23 mouse cellular contexts compared by ENCODE assay signal in genomic region chr15:88385943-88386342, GRCm38 (mm10).
DNase-seq lines count a peak whose midpoint lies in the region; ATAC-seq lines count a peak whose summit lies in the region.
"Had no signal": no experiment of that assay in that cellular context is flagged by ENCODE, and none has a peak within 500 bp of the region (broad histone marks: within the 10 kb centered on the region; RNA-seq: fewer than 3 reads in every experiment).

No protein-coding gene starts in this region.

- ATAC-seq in forebrain, embryonic 11.5 days (replicated peaks; ENCODE audit: low FRiP score), result peak; percentile 71; the same call in 1 of the 2 replicates
- no peak for ATAC-seq in forebrain, embryonic 16.5 days
- peak; percentile 61; the same call in 1 of the 2 replicates for ATAC-seq in neural tube, embryonic 12.5 days (ENCODE audit: low FRiP score, low read depth)
- ATAC-seq: activated CD4-positive, CD25-positive, alpha-beta regulatory T cell, adult 4 months; CD4-positive, CD25-positive, alpha-beta regulatory T cell, adult 4 months; forebrain, embryonic 15.5 days; Patski had no signal

- no peak overlapping the region for H3K4me2 ChIP-seq in forebrain, embryonic 11.5 days (ENCODE audit: low read depth, low read length, severe bottlenecking)
- no peak overlapping the region for H3K4me2 ChIP-seq in forebrain, embryonic 16.5 days (ENCODE audit: low read length)
- H3K4me2 ChIP-seq in neural tube, embryonic 12.5 days (replicated peaks), result no peak overlapping the region
- H3K4me2 ChIP-seq: embryonic facial prominence, embryonic 13.5 days; embryonic facial prominence, embryonic 15.5 days; forebrain, embryonic 15.5 days had no signal

- peaks cover 2% of the 10 kb centered on the region; the same call in 1 of the 2 replicates for H3K27me3 ChIP-seq in forebrain, embryonic 11.5 days (ENCODE audit: control insufficient read depth, insufficient read depth, low read length)
- H3K27me3 ChIP-seq in forebrain, embryonic 16.5 days (replicated peaks; ENCODE audit: control insufficient read depth, insufficient read depth, low read length), result no peaks in the 10 kb centered on the region
- H3K27me3 ChIP-seq in neural tube, embryonic 12.5 days (replicated peaks), result no peaks in the 10 kb centered on the region
- H3K27me3 ChIP-seq: CH12.LX; embryonic facial prominence, embryonic 15.5 days; forebrain, embryonic 15.5 days; Patski had no signal

- no peak overlapping the region for H3K27ac ChIP-seq in forebrain, embryonic 11.5 days (ENCODE audit: low read depth, low read length)
- H3K27ac ChIP-seq in forebrain, embryonic 16.5 days (ENCODE audit: low read length), result no peak overlapping the region
- no peak overlapping the region for H3K27ac ChIP-seq in neural tube, embryonic 12.5 days
- H3K27ac ChIP-seq: embryonic facial prominence, embryonic 13.5 days; embryonic facial prominence, embryonic 15.5 days; forebrain, embryonic 10.5 days; forebrain, embryonic 15.5 days had no signal

- H3K4me1 ChIP-seq in forebrain, embryonic 11.5 days (replicated peaks; ENCODE audit: control insufficient read depth, insufficient read depth, low read length), result peaks cover 2% of the 10 kb centered on the region; the same call in 1 of the 2 replicates
- H3K4me1 ChIP-seq in forebrain, embryonic 16.5 days (replicated peaks; ENCODE audit: control insufficient read depth, insufficient read depth, low read length), result peaks cover 15% of the 10 kb centered on the region
- H3K4me1 ChIP-seq in neural tube, embryonic 12.5 days, result peaks cover 7% of the 10 kb centered on the region; the same call in 1 of the 2 replicates
- H3K4me1 ChIP-seq: embryonic facial prominence, embryonic 13.5 days; embryonic facial prominence, embryonic 15.5 days had no signal

- no peaks in the 10 kb centered on the region for H3K36me3 ChIP-seq in forebrain, embryonic 11.5 days (ENCODE audit: control insufficient read depth, insufficient read depth, low read length)
- H3K36me3 ChIP-seq in forebrain, embryonic 16.5 days (ENCODE audit: control insufficient read depth, insufficient read depth), result no peaks in the 10 kb centered on the region
- H3K36me3 ChIP-seq in neural tube, embryonic 12.5 days, result no peaks in the 10 kb centered on the region
- H3K36me3 ChIP-seq: embryonic facial prominence, embryonic 13.5 days; embryonic facial prominence, embryonic 15.5 days; forebrain, embryonic 10.5 days; forebrain, embryonic 15.5 days; G1E had no signal

- no peaks in the 10 kb centered on the region for H3K9me3 ChIP-seq in forebrain, embryonic 11.5 days (ENCODE audit: control insufficient read depth, low read length)
- H3K9me3 ChIP-seq in forebrain, embryonic 16.5 days (ENCODE audit: control insufficient read depth, low read length), result no peaks in the 10 kb centered on the region
- no peaks in the 10 kb centered on the region for H3K9me3 ChIP-seq in neural tube, embryonic 12.5 days
- H3K9me3 ChIP-seq: embryonic facial prominence, embryonic 13.5 days; embryonic facial prominence, embryonic 15.5 days; forebrain, embryonic 15.5 days had no signal

- no peak overlapping the region for H3K4me3 ChIP-seq in forebrain, embryonic 11.5 days (ENCODE audit: low read depth, low read length)
- H3K4me3 ChIP-seq in forebrain, embryonic 16.5 days (replicated peaks; ENCODE audit: low read length), result no peak overlapping the region
- H3K4me3 ChIP-seq in neural tube, embryonic 12.5 days, result no peak overlapping the region
- H3K4me3 ChIP-seq: embryonic facial prominence, embryonic 13.5 days; embryonic facial prominence, embryonic 15.5 days; erythroblast, embryonic 14.5 days; forebrain, embryonic 10.5 days; forebrain, embryonic 15.5 days had no signal

- H3K9ac ChIP-seq in forebrain, embryonic 11.5 days (ENCODE audit: low read length), result no peak overlapping the region
- no peak overlapping the region for H3K9ac ChIP-seq in forebrain, embryonic 16.5 days (replicated peaks; ENCODE audit: low read depth, low read length)
- H3K9ac ChIP-seq in neural tube, embryonic 12.5 days, result no peak overlapping the region
- H3K9ac ChIP-seq: embryonic facial prominence, embryonic 13.5 days; embryonic facial prominence, embryonic 15.5 days; forebrain, embryonic 15.5 days had no signal

- 70% methylated on average over 2 of the region's 2 CpGs for WGBS in forebrain, embryonic 11.5 days
- 38% methylated on average over 2 of the region's 2 CpGs for WGBS in forebrain, embryonic 16.5 days
- WGBS in neural tube, embryonic 12.5 days, result 50% methylated on average over 2 of the region's 2 CpGs

- DNase-seq in forebrain, embryonic 11.5 days (ENCODE audit: low spot score), result no peak
- no peak for DNase-seq in neural tube, embryonic 10.5 days (ENCODE audit: extremely low spot score, low spot score)
- peak; percentile 21 for DNase-seq in R1 (ENCODE audit: low read depth, low spot score)
- no peak for DNase-seq in cerebellum, adult 8-10 months
- DNase-seq: B cell, adult 2 months; cerebellum, adult 11-12 months; cerebellum, adult 2 months; cerebellum, adult 9-11 months; cerebellum, postnatal 14 days; cerebellum, postnatal 36 days; embryo, embryonic 11 days had no signal
